Comparison of ENCODE assay signal across 8 mouse cellular contexts in genomic region chr8:117280488-117280887, GRCm38 (mm10). TPM values are rescaled to one million over a fixed set of nuclear protein-coding genes. Genes with fewer than 3 reads are reported as not detected.
A peak's percentile ranks its signal among the peaks of the same experiment; 100 is the strongest.
DNase-seq lines count a peak whose midpoint lies in the region; ATAC-seq lines count a peak whose summit lies in the region.

No protein-coding gene starts in this region.

- ATAC-seq in cerebellum, adult (ENCODE audit: insufficient number of reproducible peaks, low FRiP score, low TSS enrichment), result no peak
- ATAC-seq in hematopoietic stem cell, adult 5-6 weeks (replicated peaks in 1 of 2; ENCODE audit: insufficient read depth in 1 of 2, low FRiP score in 2 of 2, low TSS enrichment in 1 of 2, low read depth in 1 of 2, poor library complexity in 2 of 2, severe bottlenecking in 2 of 2), result peak; percentile 33 to 47; a peak in 2 of 4 replicates
- peak; percentile 33; the same call in 1 of the 2 replicates for ATAC-seq in lung, embryonic 16.5 days (ENCODE audit: low read depth)
- no peak for ATAC-seq in activated CD4-positive, CD25-positive, alpha-beta regulatory T cell, adult 4 months

- no peak overlapping the region for H3K4me3 ChIP-seq in lung, embryonic 16.5 days (ENCODE audit: low read length)

- 57% methylated on average over 7 of the region's 7 CpGs for WGBS in lung, embryonic 16.5 days

- no peaks in the 10 kb centered on the region for H3K9me3 ChIP-seq in lung, embryonic 16.5 days (ENCODE audit: control insufficient read depth, low read length)

- DNase-seq in cerebellum, postnatal 25 days, result peak; percentile 27 to 45
- DNase-seq in 3134 (ENCODE audit: extremely low read depth, insufficient read length, low spot score), result peak; percentile 82
- no peak for DNase-seq in thymus, postnatal 4 days
- no peak for DNase-seq in left cerebral cortex, postnatal 10 days (ENCODE audit: extremely low spot score in 1 of 2, low spot score in 2 of 2)

- H3K9ac ChIP-seq in lung, embryonic 16.5 days (ENCODE audit: low read length), result no peak overlapping the region

- peak overlapping the region; percentile 40 for H3K27ac ChIP-seq in lung, embryonic 16.5 days (ENCODE audit: low read length)

- no peaks in the 10 kb centered on the region for H3K27me3 ChIP-seq in lung, embryonic 16.5 days (ENCODE audit: control insufficient read depth, insufficient read depth, low read depth, low read length)

- intact Hi-C loops in left cerebral cortex, postnatal 10 days (cut with DNase I), result no loop called here

- H3K36me3 ChIP-seq in lung, embryonic 16.5 days (ENCODE audit: control insufficient read depth, insufficient read depth, low read length), result peaks cover 4% of the 10 kb centered on the region

- no peak overlapping the region for H3K4me2 ChIP-seq in lung, embryonic 16.5 days (ENCODE audit: low read depth, low read length)

- H3K4me1 ChIP-seq in lung, embryonic 16.5 days (replicated peaks; ENCODE audit: control insufficient read depth, insufficient read depth, low read length), result peaks cover 23% of the 10 kb centered on the region

RNA-seq across cellular contexts. Expression of gene Cmip, which starts 23.6 kb away (rescaled TPM):
- 11.1 and 16.3 TPM in 2 replicates for total RNA-seq in hematopoietic stem cell, adult 5-6 weeks (2017)
- 11.3 and 13.0 TPM in 2 replicates for polyA plus RNA-seq in lung, embryonic 16.5 days (2015; fragmentation: Nextera tagmentation; extraction: Ambion mirVana)
- polyA plus RNA-seq in activated CD4-positive, CD25-positive, alpha-beta regulatory T cell, adult 4 months (2017; shearing (Covaris generic)), result 10 to 100 TPM; 24.3 to 32.6 TPM
- total RNA-seq in left cerebral cortex, postnatal 10 days (2021), result 100 to 1,000 TPM; 369 to 379 TPM

Comparison
In these comparisons a context has a peak if more than half of its experiments do, and no peak if none do; other contexts are left out.
1. DNase-seq: peak in cerebellum, postnatal 25 days (2 of 2) and 3134 (single experiment); none in thymus, postnatal 4 days (single experiment) and left cerebral cortex, postnatal 10 days (0 of 2).
2. ATAC-seq: peak in hematopoietic stem cell, adult 5-6 weeks (2 of 2) and lung, embryonic 16.5 days (single experiment); none in cerebellum, adult (single experiment) and activated CD4-positive, CD25-positive, alpha-beta regulatory T cell, adult 4 months (single experiment).
3. RNA of gene Cmip, which starts 23.6 kb away (total RNA-seq): 369 to 379 TPM in left cerebral cortex, postnatal 10 days; 11.1 to 16.3 TPM in hematopoietic stem cell, adult 5-6 weeks; every median in the first group is over 10 times any median in the second.